Mouse (Mus musculus): ENCODE measurements around the gene Mtap. TPM values are rescaled to one million over a fixed set of nuclear protein-coding genes. Genes with fewer than 3 reads are reported as not detected.

The Mtap gene
- total RNA-seq (2021) = 10 to 100 TPM; 41.9 to 46.2 TPM
- 3.0 and 3.7 TPM in 2 replicates for polyA plus RNA-seq (2012; rRNA removed)
- long read RNA-seq, transcript Mtap-201 (8 exons, 2,797 nt) = major isoform, 24 of 26 reads
- long read RNA-seq, partial matches to known transcripts = 2 of 26 reads
- long read RNA-seq, other reads (novel, unspliced or antisense) = 0 of 26 reads

GRCm38 (mm10) chr4:89136906-89137541, at the start of gene Mtap:
TSS of gene Mtap (plus strand) at chr4:89137122.
- peak; percentile 92 for DNase-seq

GRCm38 (mm10) chr4:89089110-89089509, 47.8 kb upstream of the Mtap start:
- no peak for DNase-seq

- no peak for DNase-seq
Observed at GRCm38 (mm10) chr4:89090217-89090616, 46.7 kb upstream of the Mtap start.

- no peak for DNase-seq
Observed at GRCm38 (mm10) chr4:89092153-89092552, 44.8 kb upstream of the Mtap start.

- DNase-seq = no peak
Observed at GRCm38 (mm10) chr4:89094773-89095172, 42.1 kb upstream of the Mtap start.

GRCm38 (mm10) chr4:89098261-89098660, 38.7 kb upstream of the Mtap start:
- DNase-seq = no peak

DNA sequence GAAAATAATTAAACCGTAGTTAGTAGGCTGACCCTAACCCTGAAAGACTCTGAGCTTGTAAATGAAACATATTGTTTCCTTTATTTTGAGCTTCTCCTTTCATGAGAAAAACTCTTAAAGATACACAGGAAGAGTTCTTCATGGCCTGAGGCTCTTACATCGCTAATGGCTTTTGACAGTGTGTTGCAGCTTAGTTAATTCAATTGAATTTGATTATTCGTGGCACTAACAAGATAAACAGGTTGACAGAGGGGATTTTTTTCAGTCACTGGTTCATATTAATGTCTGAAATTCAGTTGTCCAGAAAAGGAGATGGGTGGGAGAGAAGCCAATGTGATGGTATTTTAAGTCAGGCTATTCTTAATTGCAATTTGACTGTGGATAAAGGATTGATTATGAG, 35.6 kb upstream of the Mtap start:
- no peak for DNase-seq

GRCm38 (mm10) chr4:89102283-89102682, 34.6 kb upstream of the Mtap start:
- no peak for DNase-seq

DNA sequence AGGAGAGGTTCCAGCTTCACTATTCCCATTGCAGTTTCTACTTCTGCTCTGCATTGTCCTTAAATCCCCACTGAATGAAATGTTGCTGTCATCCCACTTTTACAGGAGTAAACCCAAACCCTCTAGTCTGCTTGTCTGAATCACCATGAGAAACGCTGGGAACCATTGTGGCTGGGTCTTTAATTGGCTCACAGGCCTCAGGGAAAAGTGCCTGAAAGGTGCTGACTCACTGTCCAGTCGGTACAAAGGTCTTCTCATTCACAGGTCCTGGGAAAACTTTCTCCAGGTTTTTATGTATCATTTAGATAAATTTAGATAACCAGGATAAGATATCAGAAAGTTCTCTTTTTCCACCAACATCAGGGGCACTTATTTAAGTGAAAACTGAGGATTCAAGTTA, 31.4 kb upstream of the Mtap start:
- DNase-seq = no peak

DNA sequence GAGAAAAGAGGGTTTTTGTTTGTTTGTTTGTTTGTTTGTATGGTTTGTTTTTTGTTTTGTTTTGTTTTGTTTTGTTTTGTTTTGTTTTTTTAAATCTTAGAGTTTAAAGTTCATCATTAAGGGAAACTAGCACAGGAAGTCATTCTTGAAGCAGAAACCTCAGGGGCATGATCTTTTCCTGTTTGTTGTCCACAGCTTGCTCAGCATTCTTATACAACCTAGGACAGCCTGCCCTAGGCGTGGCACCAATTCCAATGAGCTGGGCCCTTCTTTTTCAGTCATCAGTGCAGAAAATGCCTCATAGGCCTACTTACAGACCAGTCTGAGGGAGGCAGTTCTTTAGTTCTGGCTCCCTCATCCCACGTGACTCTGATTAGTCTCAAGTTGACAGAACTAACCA, 30.4 kb upstream of the Mtap start:
- no peak for DNase-seq

- DNase-seq = peak; percentile 38
Observed at GRCm38 (mm10) chr4:89112168-89112710, 24.7 kb upstream of the Mtap start.

- DNase-seq = peak; percentile 14
Observed at GRCm38 (mm10) chr4:89112782-89113181, 24.1 kb upstream of the Mtap start.

GRCm38 (mm10) chr4:89116006-89116405, 20.9 kb upstream of the Mtap start:
- DNase-seq = no peak

- no peak for DNase-seq
Observed at GRCm38 (mm10) chr4:89119900-89120299, 17.0 kb upstream of the Mtap start.

DNA sequence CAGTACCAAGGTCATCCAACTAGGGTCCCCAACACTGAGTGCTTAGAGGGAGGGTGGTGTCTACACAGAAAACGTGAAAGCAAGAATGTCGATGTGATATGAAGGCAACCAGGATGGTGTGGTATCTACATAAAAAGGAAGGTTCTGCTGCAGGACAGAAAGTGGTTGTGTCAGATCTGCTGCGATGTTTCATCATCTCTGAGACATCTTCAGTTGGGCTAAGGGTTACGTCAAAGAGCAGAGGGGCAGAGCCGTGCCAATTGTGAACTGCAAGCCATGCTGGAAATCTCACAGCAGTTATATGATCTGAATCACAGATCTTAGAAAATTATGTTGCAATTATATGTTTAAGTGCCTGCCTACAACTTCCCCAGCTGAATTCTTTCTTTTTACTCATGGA, 16.6 kb upstream of the Mtap start:
- no peak for DNase-seq

- DNase-seq = no peak
Observed at GRCm38 (mm10) chr4:89123446-89124243, 13.3 kb upstream of the Mtap start.

GRCm38 (mm10) chr4:89127674-89128073, 9.2 kb upstream of the Mtap start:
- no peak for DNase-seq

DNA sequence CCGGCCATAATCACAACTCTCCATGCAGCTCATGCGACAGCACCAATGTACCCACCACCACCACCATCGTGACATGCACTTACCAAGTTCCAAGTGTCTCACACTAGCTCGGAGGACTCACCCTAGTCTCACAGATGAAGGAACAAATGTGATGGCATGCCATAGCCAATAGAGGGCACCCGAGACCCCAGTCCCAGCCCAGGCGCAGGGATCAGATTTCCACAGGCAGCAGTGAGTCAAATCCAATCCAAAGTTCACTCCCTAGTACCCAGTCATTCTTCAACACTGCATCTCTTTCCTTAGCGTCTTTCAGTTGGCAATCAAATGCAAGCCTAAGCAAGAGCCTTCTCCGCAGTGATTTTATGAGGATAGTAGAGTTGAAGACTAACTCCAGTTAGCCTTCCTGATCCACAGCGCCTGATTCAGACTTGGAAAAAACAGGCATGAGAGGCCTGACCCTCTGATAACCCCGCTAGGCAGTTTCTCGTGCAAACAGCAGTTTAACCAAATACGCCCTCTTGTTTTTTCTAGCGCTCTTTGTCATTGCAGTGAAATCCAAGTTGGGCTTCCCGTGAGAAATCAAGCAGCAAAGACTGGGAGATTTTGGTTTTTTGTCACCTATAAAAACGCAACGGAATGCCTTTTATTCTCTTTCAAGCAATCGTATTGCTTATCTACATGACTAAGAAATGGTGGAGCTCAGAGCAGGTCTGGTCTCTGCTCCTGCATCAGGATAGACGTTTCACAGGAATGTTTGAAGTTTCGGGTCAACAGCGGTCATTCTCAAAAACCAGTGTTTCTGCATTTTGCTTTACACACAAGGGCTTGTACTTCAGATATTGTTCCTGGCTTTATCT, 8.6 kb upstream of the Mtap start:
- peak; percentile 74 for DNase-seq

GRCm38 (mm10) chr4:89128937-89129277, 8.0 kb upstream of the Mtap start:
- DNase-seq = no peak

- DNase-seq = peak; percentile 62
Observed at GRCm38 (mm10) chr4:89129311-89129913, 7.5 kb upstream of the Mtap start.

DNA sequence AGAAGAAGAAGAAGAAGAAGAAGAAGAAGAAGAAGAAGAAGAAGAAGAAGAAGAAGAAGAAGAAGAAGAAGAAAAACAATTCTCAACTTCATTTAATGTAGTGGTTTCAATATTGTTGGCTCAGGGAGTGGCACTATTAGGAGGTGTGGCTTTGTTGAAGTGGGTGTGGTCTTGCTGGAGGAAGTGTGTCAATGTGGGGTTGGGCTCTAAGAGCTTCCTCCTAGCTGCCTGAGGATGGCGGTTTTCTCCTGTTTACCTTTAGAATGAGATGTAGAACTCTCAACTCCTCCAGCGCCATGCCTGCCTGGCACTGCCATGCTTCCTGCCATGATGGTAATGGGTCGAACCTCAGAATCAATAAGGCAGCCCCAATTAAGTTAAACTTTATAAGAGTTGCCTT, 5.1 kb upstream of the Mtap start:
- no peak for DNase-seq

DNA sequence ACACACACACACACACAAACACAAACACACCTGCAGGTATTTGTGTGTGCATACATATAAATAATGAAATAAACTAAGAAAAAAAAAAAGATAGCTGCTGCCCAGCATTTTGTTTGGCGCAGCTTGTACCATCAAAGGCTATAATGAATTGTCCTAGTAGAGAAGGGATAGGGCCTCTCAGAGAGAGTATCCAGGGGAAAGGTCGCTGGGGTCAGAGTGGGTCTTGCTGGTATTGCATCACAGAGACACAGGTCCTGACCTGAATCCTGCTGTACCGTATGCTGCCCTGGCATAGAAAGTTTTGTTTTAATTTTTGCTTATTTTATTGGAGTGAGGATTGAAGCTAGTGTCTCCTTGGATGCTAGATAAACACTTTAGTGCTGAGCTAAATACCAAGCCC, 566 bp upstream of the Mtap start:
- DNase-seq = no peak

All from adrenal gland, adult 2 months (tissue).